Mouse (Mus musculus) cerebellum, adult 9-11 months (tissue): ENCODE results near the gene Trim23.
"Not testable (repeated sequence)": the region's sequence is repeated elsewhere in the genome, so short reads cannot be mapped to it uniquely, and the experiment has no call there.

Source experiments
- DNase-seq: peaks from one replicate; pipeline ENCODE4 v3.0.0; 2022

The Trim23 gene

DNA sequence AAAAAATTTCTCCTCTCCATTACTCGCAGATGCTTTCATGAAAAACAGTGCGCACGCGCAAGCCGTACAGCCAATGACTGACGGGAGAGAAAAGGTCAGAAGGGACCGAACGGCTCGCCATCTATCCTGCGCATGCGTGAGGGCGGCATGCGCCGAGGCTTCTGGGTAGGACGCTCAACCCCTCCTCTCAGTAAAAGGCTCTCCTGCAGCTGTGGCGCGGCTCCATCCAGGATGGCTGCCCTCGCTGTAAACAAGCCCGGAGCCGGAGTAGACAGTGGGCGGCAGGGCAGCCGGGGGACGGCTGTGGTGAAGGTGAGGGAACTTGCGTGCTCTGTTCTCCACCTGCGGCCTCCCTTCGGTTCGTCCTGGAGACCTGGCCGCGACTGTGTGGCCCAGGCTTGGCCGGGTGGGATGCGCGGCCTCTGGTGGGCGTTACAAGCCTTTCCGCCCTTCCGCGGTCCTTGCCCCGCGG lies at the start of gene Trim23:
TSS of gene Trim23 (plus strand) at position 148 of the 472 bp plus-strand sequence.
- DNase-seq = peak; percentile 99

DNA sequence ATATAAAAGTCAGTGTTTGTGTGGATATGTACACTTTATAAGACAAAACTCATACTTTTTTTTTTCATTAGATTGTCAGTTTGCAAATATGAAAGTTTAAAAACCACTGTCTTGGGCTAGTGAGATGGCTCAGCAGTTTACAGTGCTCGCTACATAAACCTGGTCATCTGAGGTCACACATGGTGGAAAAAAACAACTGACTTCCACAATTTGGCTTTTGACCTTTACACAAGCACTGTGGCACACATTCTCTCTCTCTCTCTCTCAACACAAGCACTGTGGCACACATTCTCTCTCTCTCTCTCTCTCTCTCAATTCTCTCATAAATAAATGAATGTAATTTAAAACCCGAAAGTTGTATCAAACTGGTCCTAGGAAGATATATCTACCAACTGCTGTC lies 46.0 kb upstream of the Trim23 start:
- DNase-seq = no peak

DNA sequence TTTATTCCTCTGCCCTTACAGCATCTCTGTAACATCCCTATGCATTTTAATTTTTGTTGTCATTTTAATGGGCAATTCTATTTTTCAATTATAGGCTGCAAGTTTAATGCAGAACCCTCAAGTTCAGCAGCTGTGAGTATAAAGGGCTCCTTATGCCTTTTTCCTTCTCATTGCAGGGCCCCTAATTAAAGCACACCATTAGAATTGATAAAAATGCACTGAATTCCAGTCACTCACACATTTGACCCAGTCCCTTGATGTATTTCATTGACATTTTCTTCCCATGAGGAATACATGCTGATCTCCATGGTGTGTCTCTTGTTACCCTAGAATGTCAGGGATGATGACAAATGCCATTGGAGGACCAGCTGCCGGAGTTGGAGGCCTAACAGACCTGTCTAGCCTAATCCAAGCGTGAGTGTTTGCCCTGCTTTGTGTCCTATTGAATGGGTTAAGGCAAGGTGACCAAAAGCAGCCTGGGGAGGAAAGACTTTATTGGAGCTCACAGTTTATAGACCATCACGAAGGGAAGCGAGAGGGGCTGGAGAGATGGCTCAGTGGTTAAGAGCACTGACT lies 44.0 kb upstream of the Trim23 start:
- no peak for DNase-seq

DNA sequence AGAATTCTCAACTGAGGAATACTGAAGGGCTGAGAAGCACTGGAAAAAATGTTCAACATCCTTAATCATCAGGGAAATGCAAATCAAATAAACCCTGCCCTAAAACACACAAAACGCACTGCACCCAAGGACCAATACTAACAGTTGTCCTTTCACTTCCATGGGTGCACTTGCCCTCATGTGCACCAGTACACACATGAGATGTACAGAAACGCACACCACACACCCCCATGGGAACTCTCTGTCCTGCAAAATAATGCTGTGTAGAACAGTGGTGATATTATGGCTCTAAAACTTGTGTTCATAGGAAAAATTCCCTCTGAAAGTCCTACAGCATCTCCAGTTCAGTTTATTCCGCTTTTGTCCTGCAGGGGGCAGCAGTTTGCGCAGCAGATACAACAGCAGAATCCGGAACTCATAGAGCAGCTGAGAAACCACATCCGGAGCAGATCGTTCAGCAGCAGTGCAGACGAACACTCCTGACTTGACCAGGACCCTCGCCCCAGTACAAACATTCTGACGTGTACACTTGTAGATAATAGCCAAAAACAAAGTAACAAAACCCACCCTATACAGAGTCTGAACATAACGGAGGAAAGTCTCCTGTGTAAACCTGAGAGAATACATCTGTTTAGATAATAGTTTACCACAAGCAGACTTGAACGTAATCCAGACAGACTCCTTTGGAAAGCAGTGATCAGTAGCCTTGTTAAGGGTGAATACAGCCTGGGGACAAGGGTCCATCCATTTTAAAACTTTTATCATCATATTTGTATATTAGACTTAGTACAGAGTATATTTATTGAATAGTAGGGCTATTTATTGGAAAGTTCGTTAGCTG lies 39.0 kb upstream of the Trim23 start:
- DNase-seq = peak; percentile 69

DNA sequence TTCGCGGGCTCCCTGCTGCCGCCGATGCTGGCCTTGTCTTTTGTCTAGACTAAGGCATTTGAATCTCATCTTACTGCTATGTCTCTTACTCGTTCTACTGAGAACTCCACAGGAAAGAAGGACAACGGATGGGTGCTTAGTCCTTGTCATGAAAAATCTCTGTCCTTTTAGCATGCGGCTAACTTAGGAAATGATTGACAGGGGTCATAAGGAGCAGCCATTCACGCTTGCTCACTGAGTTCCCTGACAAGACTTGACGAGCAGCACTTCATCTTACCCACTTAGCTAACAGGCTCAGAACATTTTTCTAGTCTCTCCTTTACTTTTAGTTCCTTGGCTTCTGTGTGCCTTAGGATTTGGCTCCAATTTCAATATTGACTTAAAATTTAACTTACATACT lies 33.7 kb upstream of the Trim23 start:
- DNase-seq = no peak

DNA sequence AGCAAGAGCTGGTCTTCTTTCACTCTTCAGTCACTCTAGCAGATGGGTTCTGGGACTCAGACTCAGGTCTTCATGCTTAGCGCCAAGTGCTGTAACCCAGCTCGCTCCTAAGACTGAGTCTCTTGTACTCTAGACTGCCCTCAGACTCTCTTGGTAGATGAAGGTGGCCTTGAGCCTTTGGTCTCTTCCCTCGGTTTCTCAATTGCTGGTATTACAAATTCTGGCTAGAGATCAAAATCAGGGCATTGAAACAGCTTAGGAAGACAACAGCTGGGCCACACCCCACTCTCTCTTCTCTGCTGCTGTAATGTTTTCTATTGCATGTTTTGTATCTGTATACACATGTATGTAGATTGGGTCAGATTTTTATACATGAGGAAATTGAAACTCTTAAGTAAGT lies 33.0 kb upstream of the Trim23 start:
- no peak for DNase-seq

DNA sequence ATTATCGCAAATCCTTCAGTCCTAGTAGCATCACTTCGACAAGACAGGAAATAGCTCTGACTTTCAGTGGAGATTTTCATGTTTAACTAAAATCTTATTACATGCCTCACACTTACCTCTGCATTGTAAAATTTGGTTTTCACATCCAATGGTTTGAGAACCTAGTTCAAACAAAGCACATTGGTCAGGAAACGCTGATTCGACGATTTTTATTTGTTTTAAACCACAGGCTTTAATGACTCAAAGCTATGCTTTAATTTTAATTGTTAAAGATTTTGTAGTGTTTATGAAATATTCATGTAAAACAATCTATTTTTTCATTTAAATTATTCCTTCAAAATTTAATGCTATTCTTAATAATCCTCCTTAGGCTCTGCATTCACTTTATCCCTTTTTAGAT lies 24.4 kb upstream of the Trim23 start:
- no peak for DNase-seq

DNA sequence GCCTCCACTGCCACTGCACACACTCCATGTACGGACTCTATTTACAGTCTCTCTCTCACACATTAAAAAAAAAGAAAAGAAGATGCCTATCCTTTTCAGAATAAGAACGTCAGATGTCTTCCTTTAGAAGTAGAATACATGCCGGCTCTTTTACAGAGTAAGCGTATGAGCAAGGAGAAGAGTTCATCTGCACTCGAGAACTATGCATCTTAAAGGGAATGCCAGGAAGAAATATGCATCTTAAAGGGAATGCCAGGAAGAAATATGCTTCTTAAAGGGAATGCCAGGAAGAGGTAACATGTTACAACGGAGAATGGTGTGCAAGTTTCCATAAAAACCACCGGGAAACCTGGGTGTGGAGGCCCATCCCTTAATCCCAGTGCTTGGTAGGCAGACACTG lies 23.5 kb upstream of the Trim23 start:
- no peak for DNase-seq

DNA sequence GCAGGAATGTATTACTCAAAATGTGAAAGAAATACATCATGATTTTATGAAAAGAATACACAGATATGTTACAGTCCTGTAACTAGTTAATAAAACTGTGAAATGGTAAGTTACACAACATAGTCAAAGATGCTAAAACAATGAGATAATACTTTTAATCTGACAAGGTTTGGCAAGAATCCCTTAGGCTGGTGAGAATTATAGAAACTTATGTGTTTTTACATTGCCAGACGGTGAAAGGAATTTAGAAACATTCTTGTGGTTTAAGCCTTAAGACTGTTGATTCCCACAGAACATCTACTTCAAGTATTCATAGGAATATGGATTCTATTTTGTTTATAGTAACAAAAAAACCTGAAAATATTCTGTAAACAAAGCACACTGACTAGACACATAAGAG lies 22.9 kb upstream of the Trim23 start:
- DNase-seq = no peak

DNA sequence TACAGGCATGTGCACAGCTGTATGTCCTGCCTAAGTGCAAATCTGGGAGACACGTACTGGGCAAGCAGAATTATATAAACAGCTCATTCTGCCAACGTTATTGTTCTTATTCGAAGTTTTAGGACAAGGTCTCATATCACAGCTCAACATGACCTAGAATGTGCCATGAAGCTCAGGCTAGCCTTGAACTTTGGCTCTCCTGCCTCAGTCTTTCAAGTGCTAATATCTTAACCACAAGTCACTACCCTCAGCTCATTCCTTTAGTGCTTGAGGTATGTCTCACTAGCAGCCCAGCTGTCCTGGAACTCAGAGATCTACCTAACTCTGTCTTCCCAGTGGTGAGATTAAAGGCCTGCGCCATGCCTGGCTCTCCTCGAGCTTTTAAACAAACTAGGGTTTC lies 6.9 kb upstream of the Trim23 start:
- no peak for DNase-seq

DNA sequence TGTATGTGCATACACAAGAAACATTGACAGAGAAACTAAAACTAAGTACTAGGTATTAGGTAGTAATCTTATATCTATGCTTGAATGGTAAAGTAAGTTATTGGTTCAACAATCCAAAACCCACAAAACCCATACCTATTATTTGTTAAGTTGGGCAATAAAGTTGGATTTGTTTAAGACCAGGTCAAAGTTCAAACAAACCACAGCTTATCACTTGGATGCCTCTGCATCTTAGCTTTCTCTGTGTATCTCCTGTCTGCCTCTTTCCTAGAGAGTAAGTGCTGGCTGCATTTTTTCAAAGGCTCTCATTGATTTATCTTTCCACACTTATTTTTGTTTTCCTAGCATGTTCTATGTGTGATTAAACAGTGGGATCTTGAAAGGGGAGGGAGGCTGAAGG lies 6.1 kb upstream of the Trim23 start:
- DNase-seq = no peak

DNA sequence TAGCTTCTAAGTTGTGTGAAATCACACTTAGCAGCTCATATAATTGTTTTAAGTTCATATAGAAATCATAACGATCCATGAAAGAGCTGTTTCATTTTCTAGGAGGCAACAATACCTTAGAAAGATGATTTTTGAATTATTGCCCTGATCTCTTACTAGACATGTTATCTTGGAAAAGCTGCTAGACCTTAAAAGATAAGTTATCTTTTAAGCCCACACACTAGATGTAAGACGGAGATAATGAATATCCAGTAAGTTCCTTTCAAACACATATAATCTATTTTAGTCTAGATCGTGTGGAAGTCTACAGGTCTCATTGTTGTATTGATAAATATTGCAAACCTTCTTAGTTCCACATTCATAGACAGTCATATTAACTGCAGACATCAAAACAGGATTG lies 1.7 kb upstream of the Trim23 start:
- DNase-seq = no peak

DNA sequence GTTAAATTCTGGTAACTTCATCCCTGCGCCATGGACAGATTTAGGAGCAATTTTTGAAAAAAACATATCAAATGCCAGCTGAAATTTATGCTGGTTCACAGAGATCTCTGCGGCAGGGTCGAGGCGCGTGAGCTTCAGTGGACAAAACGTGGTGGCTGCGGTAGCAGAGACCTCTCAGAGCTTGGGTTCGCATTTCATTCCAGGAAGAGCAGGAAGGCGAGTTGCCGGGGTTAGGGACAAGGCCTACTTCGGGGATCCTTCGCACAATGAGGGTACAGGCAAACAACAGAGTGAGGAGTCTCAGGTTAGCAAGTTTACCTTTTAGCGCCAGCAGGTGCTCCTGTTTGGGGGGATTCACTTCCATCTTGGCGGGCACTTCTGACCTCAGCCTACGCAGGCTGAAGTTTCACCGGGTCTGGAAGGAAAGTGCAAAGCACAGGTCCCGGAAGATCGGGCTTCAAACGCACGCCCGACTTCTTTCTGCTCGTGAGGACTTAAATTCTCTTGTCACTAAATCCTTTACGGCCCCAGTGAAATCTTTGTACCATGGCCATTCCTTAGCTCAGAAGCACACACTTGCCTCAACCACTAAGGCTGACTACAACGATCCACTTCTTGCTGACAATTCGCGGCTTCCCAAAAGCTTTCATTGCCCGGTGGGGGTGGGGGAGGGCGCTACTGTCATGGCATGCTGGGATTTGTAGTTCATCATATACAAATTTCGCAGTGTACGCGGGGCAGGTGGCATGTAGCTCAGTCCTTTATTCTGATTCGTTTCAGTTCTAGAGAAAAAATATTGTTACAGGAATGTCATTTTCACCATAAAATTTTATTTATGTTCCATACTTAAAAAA lies 574 bp upstream of the Trim23 start, which contains the start of gene Trappc13:
TSS of gene Trappc13 (minus strand) at position 674 of the 854 bp plus-strand sequence.
- no peak for DNase-seq

DNA sequence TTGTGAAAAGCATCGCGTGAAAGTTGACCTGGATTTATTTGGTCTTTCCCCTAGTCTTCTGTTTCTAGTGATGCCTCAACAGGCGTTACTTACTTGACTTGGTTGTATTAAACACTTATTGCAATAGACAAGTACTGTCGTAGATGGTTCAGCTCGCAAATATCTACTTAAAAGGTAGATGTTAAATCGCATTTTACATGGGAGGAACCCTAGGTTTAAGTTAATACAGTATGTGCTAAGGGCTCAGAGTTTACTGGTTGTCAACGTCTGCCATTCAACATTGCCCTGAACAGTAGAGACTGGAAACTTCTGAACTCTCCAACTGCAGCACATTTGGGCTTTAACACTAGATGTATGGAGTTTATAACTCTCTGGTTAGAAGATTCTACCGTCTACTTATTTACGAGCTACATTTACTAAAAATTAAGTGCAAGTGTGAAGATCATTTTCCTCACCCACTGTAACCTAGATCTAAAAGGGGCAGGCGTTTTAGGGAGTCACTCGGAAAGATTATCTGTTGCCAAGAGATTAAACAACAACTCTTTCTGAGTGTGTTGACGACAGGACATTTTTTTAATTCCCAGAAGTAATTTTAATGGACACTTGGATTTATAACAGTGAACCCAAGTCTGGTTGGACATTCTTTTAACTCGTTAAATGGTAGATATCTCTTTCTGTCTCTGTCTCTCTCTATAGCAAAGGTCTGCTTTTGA lies 735 bp downstream of the Trim23 start:
- DNase-seq = no peak

DNA sequence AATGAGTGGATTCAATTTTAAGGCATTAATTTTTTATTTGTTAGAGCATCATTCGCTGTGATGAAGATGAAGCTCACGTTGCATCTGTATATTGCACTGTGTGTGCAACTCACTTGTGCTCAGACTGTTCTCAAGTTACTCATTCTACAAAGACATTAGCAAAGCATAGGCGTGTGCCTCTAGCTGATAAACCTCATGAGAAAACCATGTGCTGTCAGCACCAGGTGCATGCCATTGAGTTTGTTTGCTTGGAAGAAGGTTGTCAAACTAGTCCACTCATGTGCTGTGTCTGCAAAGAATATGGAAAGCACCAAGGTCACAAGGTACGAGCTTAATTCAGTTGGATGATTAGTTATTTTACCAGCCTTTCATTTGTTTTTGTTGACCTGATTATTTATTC lies 8.8 kb downstream of the Trim23 start:
- no peak for DNase-seq

DNA sequence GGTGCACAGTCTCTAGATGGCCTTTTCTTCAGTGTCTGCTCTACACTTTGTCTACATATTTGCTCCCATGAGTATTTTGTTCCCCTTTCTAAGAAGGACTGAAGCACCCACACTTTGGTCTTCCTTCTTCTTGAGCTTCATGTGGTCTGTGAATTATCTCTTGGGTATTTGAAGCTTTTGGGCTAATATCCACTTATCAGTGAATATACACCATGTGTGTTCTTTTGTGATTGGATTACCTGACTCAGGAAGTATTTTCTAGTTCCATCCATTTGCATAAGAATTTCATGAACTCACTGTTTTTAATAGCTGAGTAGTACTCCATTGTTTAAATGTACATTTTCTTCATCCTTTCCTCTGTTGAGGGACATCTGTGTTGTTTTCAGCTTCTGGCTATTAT lies 17.3 kb downstream of the Trim23 start:
- not testable (repeated sequence) for DNase-seq

DNA sequence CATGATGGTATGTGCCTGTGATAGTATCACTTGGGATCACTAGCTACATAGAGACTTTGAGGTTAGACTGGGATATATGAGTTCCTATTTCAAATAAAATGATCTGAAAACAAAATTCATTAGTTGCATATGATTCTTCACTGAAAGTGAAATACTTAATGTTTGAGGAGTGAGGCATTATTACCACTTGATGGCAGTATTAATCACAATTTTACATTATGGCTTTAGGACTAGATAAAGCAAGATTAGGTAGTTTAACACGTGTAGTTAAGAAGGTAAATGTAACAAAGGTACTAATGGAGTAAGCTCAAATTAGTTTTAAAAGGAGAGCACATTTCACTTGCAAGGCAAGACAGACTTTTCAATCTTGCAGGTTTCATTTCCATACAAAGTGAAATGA lies 25.7 kb downstream of the Trim23 start:
- DNase-seq = no peak

DNA sequence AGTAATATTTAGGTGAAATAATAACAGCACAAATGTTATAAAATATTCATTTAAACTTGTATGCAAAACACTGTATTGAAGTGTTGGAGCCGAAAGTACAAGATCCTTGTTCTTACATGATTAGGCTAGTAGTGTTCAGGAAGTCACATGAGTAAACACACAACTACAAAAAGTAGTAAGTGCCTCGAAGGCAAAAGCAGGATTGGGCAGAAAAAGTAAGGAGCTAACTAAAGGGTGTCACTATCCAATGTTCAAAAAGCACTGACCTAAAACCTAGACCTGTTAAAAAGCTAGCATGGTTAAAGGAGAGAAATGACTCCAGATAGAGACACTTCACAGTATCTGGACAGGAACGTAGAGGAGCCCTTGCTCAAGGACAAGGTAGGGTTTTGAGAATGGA lies 48.9 kb downstream of the Trim23 start:
- DNase-seq = no peak

DNA sequence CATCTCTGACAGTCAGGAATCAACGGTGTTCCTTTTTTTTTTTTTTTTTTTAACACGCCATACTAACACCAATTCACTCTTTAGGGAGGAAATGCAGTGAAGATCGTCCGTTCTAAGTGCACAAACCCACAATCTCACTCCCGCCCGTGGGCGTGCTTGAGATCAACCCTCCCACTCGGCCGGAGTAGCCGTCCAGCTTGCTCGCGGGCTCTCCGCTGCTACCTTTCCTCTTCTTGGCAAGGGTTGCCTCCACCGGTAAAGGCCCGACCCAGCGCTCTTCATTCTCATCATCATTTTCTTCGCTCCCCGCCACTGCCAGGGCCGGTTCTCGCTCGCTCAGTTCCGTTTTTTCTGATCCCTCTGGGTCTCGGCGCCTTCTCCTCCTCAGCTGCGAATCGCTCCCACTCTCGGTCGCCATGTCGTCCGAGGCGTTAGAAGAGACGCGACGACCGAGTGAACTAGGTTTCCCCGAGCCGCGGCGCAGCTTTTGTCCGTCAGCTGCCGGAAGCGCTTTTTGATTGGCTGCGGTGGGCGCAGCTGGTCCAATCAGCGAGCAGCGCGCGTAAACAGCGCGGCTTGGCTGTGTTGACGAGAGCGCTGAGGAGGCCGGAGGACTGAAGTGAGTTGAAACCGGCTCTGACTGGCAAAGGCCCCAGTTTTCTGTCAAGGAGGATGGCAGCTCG lies 49.9 kb downstream of the Trim23 start, which contains the start of the genes Cenpk and Ppwd1:
TSS of gene Cenpk (plus strand) at position 228 of the 683 bp plus-strand sequence.
TSS of gene Ppwd1 (minus strand) at position 460 of the 683 bp plus-strand sequence.
- DNase-seq = peak; percentile 94

DNA sequence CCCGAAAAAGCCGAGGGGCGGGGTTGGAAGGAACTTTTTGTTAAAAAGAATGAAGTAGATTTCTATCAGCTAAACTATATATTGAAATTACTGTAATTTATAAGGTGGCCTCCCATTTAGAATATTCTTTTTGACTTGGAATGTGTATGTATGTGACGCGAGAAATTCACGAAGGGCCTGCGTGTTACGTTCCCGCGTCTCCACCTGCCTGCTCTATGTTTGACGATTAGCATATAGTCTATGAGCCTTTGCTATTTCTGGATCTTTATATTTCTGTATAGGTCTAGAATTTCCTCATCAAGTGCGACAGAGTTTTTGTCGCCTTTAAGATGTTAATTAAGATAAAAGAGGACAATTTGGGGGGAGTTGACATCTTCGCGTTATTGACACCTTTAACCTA lies 50.6 kb downstream of the Trim23 start:
- DNase-seq = no peak
